ENCODE assay signal across 8 mouse cellular contexts in the genomic region with DNA sequence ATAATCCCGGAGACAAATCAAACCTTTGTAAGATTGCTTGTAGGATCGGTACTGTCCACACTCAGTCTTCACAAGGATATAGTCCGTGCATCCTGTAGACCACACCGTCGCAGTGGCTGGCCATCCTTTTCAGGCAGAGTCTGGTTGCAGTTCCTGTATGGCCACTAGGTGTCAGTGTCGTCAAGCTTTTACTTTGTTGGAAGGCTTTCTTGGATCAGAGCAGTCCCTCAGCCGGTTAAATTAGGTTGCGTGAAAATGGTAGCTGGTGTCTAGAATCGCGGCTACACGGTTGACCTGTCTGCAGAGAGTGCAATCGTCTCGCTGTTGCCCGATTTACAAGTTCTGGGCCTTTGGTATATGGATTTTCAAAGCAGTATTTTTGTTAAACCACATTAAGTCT.
DNase-seq lines count a peak whose midpoint lies in the region; ATAC-seq lines count a peak whose summit lies in the region.

No protein-coding gene starts in this region.

- no peaks in the 10 kb centered on the region for H3K9me3 ChIP-seq in intestine, embryonic 15.5 days
- H3K9me3 ChIP-seq in midbrain, embryonic 11.5 days (ENCODE audit: control insufficient read depth, low read length) = no peaks in the 10 kb centered on the region

- ATAC-seq in intestine, embryonic 15.5 days = peak; percentile 77
- ATAC-seq in midbrain, embryonic 11.5 days (ENCODE audit: low FRiP score) = peak; percentile 79
- no peak for ATAC-seq in inflammation-experienced regulatory T-cells, adult 6 months

- H3K27ac ChIP-seq in intestine, embryonic 15.5 days = no peak overlapping the region
- no peak overlapping the region for H3K27ac ChIP-seq in midbrain, embryonic 11.5 days (ENCODE audit: low read depth, low read length)

- H3K4me3 ChIP-seq in intestine, embryonic 15.5 days (replicated peaks) = no peak overlapping the region
- no peak overlapping the region for H3K4me3 ChIP-seq in midbrain, embryonic 11.5 days (ENCODE audit: low read depth, low read length)

- 9% methylated on average over 14 of the region's 14 CpGs for WGBS in intestine, embryonic 15.5 days
- WGBS in midbrain, embryonic 11.5 days = 12% methylated on average over 14 of the region's 14 CpGs

- H3K27me3 ChIP-seq in intestine, embryonic 15.5 days (replicated peaks) = no peaks in the 10 kb centered on the region
- no peaks in the 10 kb centered on the region for H3K27me3 ChIP-seq in midbrain, embryonic 11.5 days (ENCODE audit: control insufficient read depth, insufficient read depth, low read length)

- peak overlapping the region; percentile 38 for H3K4me2 ChIP-seq in intestine, embryonic 15.5 days (replicated peaks)
- H3K4me2 ChIP-seq in midbrain, embryonic 11.5 days = no peak overlapping the region

- H3K36me3 ChIP-seq in intestine, embryonic 15.5 days = no peaks in the 10 kb centered on the region
- no peaks in the 10 kb centered on the region for H3K36me3 ChIP-seq in midbrain, embryonic 11.5 days (ENCODE audit: control insufficient read depth, insufficient read depth, low read length)

- intact Hi-C loops in left cerebral cortex, postnatal 14 days (cut with DNase I) = loop anchor here (5.0 kb wide), 1 partner anchor 505 kb away; no protein-coding TSS in a partner anchor

- peak; percentile 45 for DNase-seq in adrenal gland, adult 8-10 months
- DNase-seq in embryo, embryonic 11 days = peak; percentile 85
- DNase-seq in gastrocnemius, postnatal 25 days = peak; percentile 41
- DNase-seq in left cerebral cortex, postnatal 14 days (ENCODE audit: low spot score in 2 of 2) = peak; percentile 85 to 93
- peak; percentile 99 for DNase-seq in midbrain, embryonic 11.5 days (ENCODE audit: low spot score, missing footprints)
- peak; percentile 90 for DNase-seq in right cerebral cortex, postnatal 4 days

- no peak overlapping the region for H3K9ac ChIP-seq in intestine, embryonic 15.5 days
- H3K9ac ChIP-seq in midbrain, embryonic 11.5 days (ENCODE audit: low read length) = no peak overlapping the region

- no peaks in the 10 kb centered on the region for H3K4me1 ChIP-seq in intestine, embryonic 15.5 days (replicated peaks)
- H3K4me1 ChIP-seq in midbrain, embryonic 11.5 days (ENCODE audit: control insufficient read depth, insufficient read depth, low read length) = no peaks in the 10 kb centered on the region

Comparison
In these comparisons a context has a peak if more than half of its experiments do, and no peak if none do; other contexts are left out.
1. DNase-seq: peak in every context shown above with its lines; median percentile 99 in midbrain, embryonic 11.5 days; 90 in right cerebral cortex, postnatal 4 days; 89 in left cerebral cortex, postnatal 14 days; 85 in embryo, embryonic 11 days; 45 in adrenal gland, adult 8-10 months; 41 in gastrocnemius, postnatal 25 days.